Mouse (Mus musculus) brain, embryonic 18.5 days (tissue): ENCODE measurements around the gene Spic.

ENCODE experiments used
- DNase-seq: peaks from one replicate; pipeline ENCODE4 v3.0.0-alpha.2; 2012; ENCODE audit warnings: low read depth, low spot score

The Spic gene

DNA sequence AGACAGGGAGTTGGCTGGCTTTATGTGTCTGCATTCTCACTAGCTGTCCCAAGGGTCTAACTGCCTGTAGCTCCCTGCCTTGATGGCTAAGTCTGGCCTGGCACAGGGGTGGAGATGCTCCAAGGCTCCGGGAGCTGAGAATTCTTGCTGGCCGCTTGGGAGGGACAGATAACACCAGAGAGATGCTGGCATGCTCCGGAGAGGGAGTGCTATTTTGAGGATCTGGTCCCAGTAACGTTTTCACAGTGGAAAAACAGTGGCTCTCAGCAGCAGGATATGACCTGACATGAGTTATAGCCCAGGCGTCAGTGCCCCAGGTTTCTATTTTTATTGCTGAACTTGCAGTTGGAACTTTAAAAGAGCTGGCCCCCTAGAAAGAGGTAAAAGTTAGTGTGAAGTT is 39.4 kb downstream of the Spic start:
- DNase-seq = no peak

GRCm38 (mm10) chr10:88631330-88631953 is 53.4 kb downstream of the Spic start:
- no peak for DNase-seq

DNA sequence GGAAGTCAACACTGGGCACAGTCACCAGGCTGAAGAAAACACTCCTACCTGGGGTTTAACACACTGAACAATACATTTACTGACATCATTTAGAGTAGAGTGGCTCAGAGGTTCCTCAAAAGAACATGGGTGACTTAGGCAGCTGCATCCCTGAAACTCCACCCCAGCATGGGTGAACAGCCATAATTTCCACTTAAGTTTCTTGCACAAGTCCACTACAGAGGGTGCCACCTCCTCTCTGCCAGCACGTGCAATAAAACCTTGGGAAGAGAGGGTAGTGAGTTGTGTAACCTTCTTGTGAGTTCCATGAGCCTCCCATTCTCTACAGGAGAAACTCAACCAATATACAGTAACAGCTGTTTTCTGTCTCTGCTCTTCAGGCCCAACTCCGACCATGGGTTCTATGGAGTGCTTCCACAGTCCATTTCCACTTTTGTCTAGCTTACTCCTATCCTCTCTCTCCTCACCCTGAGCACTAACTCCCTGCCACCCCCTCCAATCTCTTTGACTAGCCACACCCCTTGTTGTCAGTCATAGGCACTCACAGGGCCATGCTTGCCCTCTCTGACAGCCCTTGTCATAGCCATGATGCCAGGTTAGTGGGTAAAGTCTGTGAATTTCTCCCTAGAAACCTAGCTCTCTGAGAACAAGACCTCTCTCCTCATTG is 54.0 kb downstream of the Spic start:
- no peak for DNase-seq

- DNase-seq = no peak
Measured at GRCm38 (mm10) chr10:88627052-88627451, 57.8 kb downstream of the Spic start.

DNA sequence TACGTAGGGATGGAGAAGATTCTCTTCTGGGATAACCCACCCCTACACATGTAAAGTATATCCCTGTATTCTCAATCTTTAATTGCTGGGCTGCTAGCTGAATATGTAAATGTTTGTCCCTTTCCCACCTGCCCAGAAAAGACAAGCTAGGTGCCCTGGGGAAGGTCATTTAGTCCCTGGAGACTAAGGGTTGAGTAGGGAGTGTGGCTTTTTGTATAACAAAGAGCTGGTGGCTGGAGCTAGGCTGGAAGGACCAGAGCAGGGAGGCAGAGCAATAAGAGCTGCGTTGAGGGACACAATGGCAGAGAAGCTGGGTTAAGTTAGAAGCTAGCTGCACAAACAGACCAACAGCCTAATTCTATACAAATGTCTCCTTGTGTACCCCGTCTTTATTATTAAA is 58.6 kb downstream of the Spic start:
- no peak for DNase-seq
